Mouse (Mus musculus): ENCODE measurements at regions not wholly inside any gene's neighbourhood (a gene's known extent, or its start where the extent isn't known, plus 50 kb on each side); places are given as distances from the start of the nearest gene placed in this dataset.

- CTCF ChIA-PET, result no interaction called here
- POLR2A ChIA-PET, result interaction anchor here in 1 of 4 experiments (0.6 kb wide), 1 partner anchor 174 kb away, joined by 12 read pairs; no protein-coding TSS in a partner anchor
Measured at GRCm38 (mm10) chr14:57224381-57224780, 91.0 kb upstream of the Gjb6 start.

- CTCF ChIA-PET, result no interaction called here
- POLR2A ChIA-PET, result interaction anchor here in 1 of 4 experiments (1.0 kb wide), 1 partner anchor 9 kb away, joined by 3 read pairs; no protein-coding TSS in a partner anchor
Measured at GRCm38 (mm10) chr14:57220343-57220742, 86.9 kb upstream of the Gjb6 start.

GRCm38 (mm10) chr14:57219643-57220042 is 86.2 kb upstream of the Gjb6 start:
- ChIA-PET POLR2A (interaction anchor here in 2 of 4 experiments (0.6 to 1.0 kb wide), 2 partner anchors 10 to 241 kb away, joined by 3 read pairs; no protein-coding TSS in a partner anchor), CTCF (no interaction called here)

- ChIA-PET POLR2A (interaction anchor here in 1 of 4 experiments (1.0 kb wide), 1 partner anchor 10 kb away, joined by 3 read pairs; no protein-coding TSS in a partner anchor), CTCF (no interaction called here)
Measured at GRCm38 (mm10) chr14:57219097-57219618, 85.7 kb upstream of the Gjb6 start.

GRCm38 (mm10) chr14:57187814-57188213 is 54.4 kb upstream of the Gjb6 start:
- CTCF ChIA-PET, result interaction anchor here in 1 of 4 experiments (0.7 kb wide), 1 partner anchor 26 kb away, joined by 3 read pairs; no protein-coding TSS in a partner anchor
- POLR2A ChIA-PET, result no interaction called here

All from embryonic stem cell, embryonic (primary cell).